Mouse (Mus musculus) spleen, adult 2 months (tissue): ENCODE results near the gene Olfr486.
"Not testable (repeated sequence)": the region's sequence is repeated elsewhere in the genome, so short reads cannot be mapped to it uniquely, and the experiment has no call there.

Experiments used
- CTCF ChIP-seq: fragments of 200-500 bp; IDR thresholded peaks from 2 replicates; pipeline ENCODE4 v1.5.1; 2011; ENCODE audit warnings: mild to moderate bottlenecking, inconsistent platforms; ENCODE audit not compliant: insufficient read depth, insufficient read length, insufficient replicate concordance; ENCODE audit errors: extremely low read depth
- POLR2A ChIP-seq: fragments of 200-500 bp; IDR thresholded peaks from 2 replicates; pipeline ENCODE4 v1.6.1; 2011; ENCODE audit warnings: low read depth, low read length, inconsistent platforms

GRCm38 (mm10) chr7:108185237-108185636 lies 12.7 kb upstream of the Olfr486 start:
- TF ChIP-seq POLR2A, CTCF: not testable (repeated sequence)
